In the genomic region with DNA sequence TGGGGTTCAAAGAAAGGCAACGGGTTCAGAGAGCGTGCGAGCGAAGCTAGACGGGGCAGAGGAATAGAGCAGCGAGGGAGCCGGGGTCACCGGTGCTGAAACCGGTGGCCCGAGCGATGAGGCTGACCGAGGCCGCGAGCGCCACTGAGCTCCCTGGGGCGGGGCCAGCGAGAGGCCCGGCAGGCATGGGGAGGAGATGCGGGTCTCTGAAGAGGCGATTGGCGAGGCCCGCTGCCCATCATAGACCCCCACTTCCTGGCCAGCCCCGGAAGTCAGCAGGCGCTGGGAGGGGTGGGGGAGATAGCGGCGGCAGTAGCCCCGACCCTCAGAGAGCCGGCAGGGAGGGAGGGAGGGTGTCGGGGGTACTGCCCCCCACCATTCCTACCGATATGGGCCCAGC, we compare ENCODE assay signal across 8 mouse cellular contexts. TPM values are rescaled to one million over a fixed set of nuclear protein-coding genes. Genes with fewer than 3 reads are reported as not detected.
A peak's percentile ranks its signal among the peaks of the same experiment; 100 is the strongest.
DNase-seq lines count a peak whose midpoint lies in the region; ATAC-seq and TF ChIP-seq lines count a peak whose summit lies in the region.

No protein-coding gene starts in this region.

- no peaks in the 10 kb centered on the region for H3K27me3 ChIP-seq in E14TG2a.4 (ENCODE audit: insufficient read depth, low read length)
- no peaks in the 10 kb centered on the region for H3K27me3 ChIP-seq in forebrain, embryonic 12.5 days
- no peaks in the 10 kb centered on the region for H3K27me3 ChIP-seq in heart, postnatal 0 days (ENCODE audit: control insufficient read depth, insufficient read depth, low read length)
- no peaks in the 10 kb centered on the region for H3K27me3 ChIP-seq in liver, embryonic 16.5 days (ENCODE audit: control insufficient read depth, insufficient read depth, low read depth, low read length)
- no peaks in the 10 kb centered on the region for H3K27me3 ChIP-seq in neural tube, embryonic 12.5 days (replicated peaks)
- H3K27me3 ChIP-seq in stomach, postnatal 0 days (ENCODE audit: control insufficient read depth, insufficient read depth, low read length) = no peaks in the 10 kb centered on the region

- peak overlapping the region; percentile 99 for H3K9ac ChIP-seq in forebrain, embryonic 12.5 days
- H3K9ac ChIP-seq in heart, postnatal 0 days (replicated peaks; ENCODE audit: low read depth, low read length) = peak overlapping the region; percentile 84
- peak overlapping the region; percentile 77 for H3K9ac ChIP-seq in liver, embryonic 16.5 days (ENCODE audit: low read depth, low read length)
- peak overlapping the region; percentile 99 for H3K9ac ChIP-seq in neural tube, embryonic 12.5 days
- peak overlapping the region; percentile 90 for H3K9ac ChIP-seq in stomach, postnatal 0 days (ENCODE audit: low read length)

- WGBS in forebrain, embryonic 12.5 days = under 1% methylated on average over 26 of the region's 30 CpGs
- WGBS in heart, postnatal 0 days = 0% methylated on average over 27 of the region's 30 CpGs
- WGBS in liver, embryonic 16.5 days (ENCODE audit: insufficient replicate concordance) = 0% methylated on average over 23 of the region's 30 CpGs
- under 1% methylated on average over 30 of the region's 30 CpGs for WGBS in neural tube, embryonic 12.5 days
- 0% methylated on average over 26 of the region's 30 CpGs for WGBS in stomach, postnatal 0 days

- H3K27ac ChIP-seq in forebrain, embryonic 12.5 days = peak overlapping the region; percentile 92
- peak overlapping the region; percentile 95 for H3K27ac ChIP-seq in heart, postnatal 0 days (ENCODE audit: low read depth)
- H3K27ac ChIP-seq in liver, embryonic 16.5 days (ENCODE audit: low read length) = peak overlapping the region; percentile 88
- peak overlapping the region; percentile 78 for H3K27ac ChIP-seq in neural tube, embryonic 12.5 days
- H3K27ac ChIP-seq in stomach, postnatal 0 days (replicated peaks) = peak overlapping the region; percentile 93

- TF ChIP-seq EP300 in heart, postnatal 0 days (IDR thresholded peaks at IDR 0.05; ENCODE audit: low read depth) = no peak
- peak; percentile 4 for TF ChIP-seq EP300 in stomach, postnatal 0 days (optimal IDR thresholded peaks at IDR 0.05)

- peak overlapping the region; percentile 87 for H3K4me3 ChIP-seq in E14TG2a.4 (replicated peaks; ENCODE audit: low read length)
- peak overlapping the region; percentile 97 for H3K4me3 ChIP-seq in forebrain, embryonic 12.5 days (replicated peaks)
- peak overlapping the region; percentile 70 for H3K4me3 ChIP-seq in heart, postnatal 0 days (ENCODE audit: low read depth, low read length)
- H3K4me3 ChIP-seq in liver, embryonic 16.5 days (ENCODE audit: low read depth, low read length) = peak overlapping the region; percentile 70
- peak overlapping the region; percentile 98 for H3K4me3 ChIP-seq in neural tube, embryonic 12.5 days
- H3K4me3 ChIP-seq in stomach, postnatal 0 days (ENCODE audit: low read depth, low read length) = peak overlapping the region; percentile 89

- H3K4me2 ChIP-seq in forebrain, embryonic 12.5 days = peak overlapping the region; percentile 96
- H3K4me2 ChIP-seq in heart, postnatal 0 days (ENCODE audit: low read depth, low read length) = peak overlapping the region; percentile 98
- peak overlapping the region; percentile 89 for H3K4me2 ChIP-seq in liver, embryonic 16.5 days (ENCODE audit: low read depth, low read length)
- peak overlapping the region; percentile 89 for H3K4me2 ChIP-seq in neural tube, embryonic 12.5 days (replicated peaks)
- H3K4me2 ChIP-seq in stomach, postnatal 0 days (replicated peaks; ENCODE audit: low read depth) = peak overlapping the region; percentile 88

- H3K36me3 ChIP-seq in E14TG2a.4 (ENCODE audit: insufficient read depth, low read length) = peaks cover 41% of the 10 kb centered on the region
- peaks cover 18% of the 10 kb centered on the region for H3K36me3 ChIP-seq in forebrain, embryonic 12.5 days (replicated peaks)
- H3K36me3 ChIP-seq in heart, postnatal 0 days (replicated peaks; ENCODE audit: control insufficient read depth, insufficient read depth, low read length) = peaks cover 17% of the 10 kb centered on the region
- peaks cover 4% of the 10 kb centered on the region for H3K36me3 ChIP-seq in liver, embryonic 16.5 days (ENCODE audit: control insufficient read depth, insufficient read depth)
- peaks cover 33% of the 10 kb centered on the region for H3K36me3 ChIP-seq in neural tube, embryonic 12.5 days
- H3K36me3 ChIP-seq in stomach, postnatal 0 days (ENCODE audit: control insufficient read depth, insufficient read depth, low read length) = peaks cover 6% of the 10 kb centered on the region; the same call in 1 of the 2 replicates

- TF ChIP-seq CTCF in E14TG2a.4 (conservative IDR thresholded peaks at IDR 0.05; ENCODE audit: low read length) = no peak
- TF ChIP-seq CTCF in heart, postnatal 0 days (IDR thresholded peaks at IDR 0.05; ENCODE audit: low read depth) = no peak
- TF ChIP-seq CTCF in stomach, postnatal 0 days (IDR thresholded peaks at IDR 0.05; ENCODE audit: low read depth) = no peak

- ATAC-seq in forebrain, embryonic 12.5 days (ENCODE audit: low FRiP score) = peak; percentile 67
- ATAC-seq in heart, postnatal 0 days (ENCODE audit: insufficient read depth, low read depth) = peak; percentile 40
- peak; percentile 25 for ATAC-seq in liver, embryonic 16.5 days (ENCODE audit: low read depth)
- ATAC-seq in neural tube, embryonic 12.5 days (ENCODE audit: low FRiP score, low read depth) = peak; percentile 25
- peak; percentile 43 for ATAC-seq in stomach, postnatal 0 days (ENCODE audit: low FRiP score, low TSS enrichment)

- H3K9me3 ChIP-seq in E14TG2a.4 (ENCODE audit: low read length) = no peaks in the 10 kb centered on the region
- H3K9me3 ChIP-seq in forebrain, embryonic 12.5 days = no peaks in the 10 kb centered on the region
- H3K9me3 ChIP-seq in heart, postnatal 0 days (replicated peaks; ENCODE audit: control insufficient read depth, low read length) = no peaks in the 10 kb centered on the region
- H3K9me3 ChIP-seq in liver, embryonic 16.5 days (replicated peaks; ENCODE audit: control insufficient read depth, low read length) = no peaks in the 10 kb centered on the region
- no peaks in the 10 kb centered on the region for H3K9me3 ChIP-seq in neural tube, embryonic 12.5 days
- H3K9me3 ChIP-seq in stomach, postnatal 0 days (ENCODE audit: control insufficient read depth, low read length) = no peaks in the 10 kb centered on the region

- DNase-seq in c-Kit-positive CD71-positive TER-119-positive erythroid progenitor cells, embryonic 14.5 days (ENCODE audit: low spot score) = peak; percentile 87
- DNase-seq in heart, postnatal 0 days (ENCODE audit: low spot score) = peak; percentile 92
- DNase-seq in kidney, postnatal 4 days = peak; percentile 99
- peak; percentile 96 for DNase-seq in stomach, postnatal 0 days (ENCODE audit: low spot score)

- H3K4me1 ChIP-seq in E14TG2a.4 (replicated peaks; ENCODE audit: low read depth, low read length) = peaks cover 68% of the 10 kb centered on the region
- peaks cover 42% of the 10 kb centered on the region for H3K4me1 ChIP-seq in forebrain, embryonic 12.5 days
- peaks cover 22% of the 10 kb centered on the region for H3K4me1 ChIP-seq in heart, postnatal 0 days (ENCODE audit: control insufficient read depth, insufficient read depth)
- H3K4me1 ChIP-seq in liver, embryonic 16.5 days (ENCODE audit: control insufficient read depth, low read depth, low read length) = peaks cover 47% of the 10 kb centered on the region
- H3K4me1 ChIP-seq in neural tube, embryonic 12.5 days = peaks cover 50% of the 10 kb centered on the region
- H3K4me1 ChIP-seq in stomach, postnatal 0 days (replicated peaks; ENCODE audit: control insufficient read depth, insufficient read depth) = 0 out of 2 replicates have a peak, but pooled peaks cover 5% of the 10 kb centered on the region

RNA-seq across cellular contexts. Expression of a gene that starts 1.5 kb away (rescaled TPM):
- polyA plus RNA-seq in forebrain, embryonic 12.5 days (2016; fragmentation: Nextera tagmentation; extraction: Ambion mirVana) = 70.5 and 73.9 TPM in 2 replicates
- total RNA-seq in heart, postnatal 0 days (2014; rRNA removed; ENCODE audit: low replicate concordance) = 112 and 120 TPM in 2 replicates
- polyA plus RNA-seq in heart, postnatal 0 days (2015; fragmentation: Nextera tagmentation; extraction: Ambion mirVana) = 39.1 and 39.6 TPM in 2 replicates
- polyA plus RNA-seq in liver, embryonic 16.5 days (2015; fragmentation: Nextera tagmentation; extraction: Ambion mirVana) = 18.4 and 21.3 TPM in 2 replicates
- polyA plus RNA-seq in neural tube, embryonic 12.5 days (2016; fragmentation: Nextera tagmentation; extraction: Ambion mirVana) = 81.1 and 97.7 TPM in 2 replicates
- polyA plus RNA-seq in stomach, postnatal 0 days (2015; fragmentation: Nextera tagmentation; extraction: Ambion mirVana) = 27.6 and 31.3 TPM in 2 replicates

RNA-seq across cellular contexts. Expression of a gene that starts 2.1 kb away (rescaled TPM):
- polyA plus RNA-seq in forebrain, embryonic 12.5 days (2016; fragmentation: Nextera tagmentation; extraction: Ambion mirVana) = 241 and 247 TPM in 2 replicates
- total RNA-seq in heart, postnatal 0 days (2014; rRNA removed; ENCODE audit: low replicate concordance) = 29.6 and 42.5 TPM in 2 replicates
- 79.9 and 86.5 TPM in 2 replicates for polyA plus RNA-seq in heart, postnatal 0 days (2015; fragmentation: Nextera tagmentation; extraction: Ambion mirVana)
- 90.3 and 92.4 TPM in 2 replicates for polyA plus RNA-seq in liver, embryonic 16.5 days (2015; fragmentation: Nextera tagmentation; extraction: Ambion mirVana)
- 249 and 263 TPM in 2 replicates for polyA plus RNA-seq in neural tube, embryonic 12.5 days (2016; fragmentation: Nextera tagmentation; extraction: Ambion mirVana)
- polyA plus RNA-seq in stomach, postnatal 0 days (2015; fragmentation: Nextera tagmentation; extraction: Ambion mirVana) = 82.9 and 83.6 TPM in 2 replicates

RNA-seq across cellular contexts. Expression of a gene that starts 7.9 kb away (rescaled TPM):
- polyA plus RNA-seq in forebrain, embryonic 12.5 days (2016; fragmentation: Nextera tagmentation; extraction: Ambion mirVana) = 2.6 and 2.9 TPM in 2 replicates
- total RNA-seq in heart, postnatal 0 days (2014; rRNA removed; ENCODE audit: low replicate concordance) = 2.7 and 5.8 TPM in 2 replicates
- polyA plus RNA-seq in heart, postnatal 0 days (2015; fragmentation: Nextera tagmentation; extraction: Ambion mirVana) = 0.85 and 1.9 TPM in 2 replicates
- 0.57 and 0.77 TPM in 2 replicates for polyA plus RNA-seq in liver, embryonic 16.5 days (2015; fragmentation: Nextera tagmentation; extraction: Ambion mirVana)
- polyA plus RNA-seq in neural tube, embryonic 12.5 days (2016; fragmentation: Nextera tagmentation; extraction: Ambion mirVana) = 1.9 and 2.3 TPM in 2 replicates
- polyA plus RNA-seq in stomach, postnatal 0 days (2015; fragmentation: Nextera tagmentation; extraction: Ambion mirVana) = 1.5 and 1.8 TPM in 2 replicates

RNA-seq across cellular contexts. Expression of a gene that starts 10.2 kb away (rescaled TPM):
- polyA plus RNA-seq in forebrain, embryonic 12.5 days (2016; fragmentation: Nextera tagmentation; extraction: Ambion mirVana) = 3.2 and 4.6 TPM in 2 replicates
- total RNA-seq in heart, postnatal 0 days (2014; rRNA removed; ENCODE audit: low replicate concordance) = 0.15 and 0.93 TPM in 2 replicates
- 0.97 and 1.3 TPM in 2 replicates for polyA plus RNA-seq in heart, postnatal 0 days (2015; fragmentation: Nextera tagmentation; extraction: Ambion mirVana)
- polyA plus RNA-seq in liver, embryonic 16.5 days (2015; fragmentation: Nextera tagmentation; extraction: Ambion mirVana) = 0.33 and 0.51 TPM in 2 replicates
- polyA plus RNA-seq in neural tube, embryonic 12.5 days (2016; fragmentation: Nextera tagmentation; extraction: Ambion mirVana) = 13.0 and 15.5 TPM in 2 replicates
- polyA plus RNA-seq in stomach, postnatal 0 days (2015; fragmentation: Nextera tagmentation; extraction: Ambion mirVana) = 4.4 and 4.9 TPM in 2 replicates

RNA-seq across cellular contexts. Expression of a gene that starts 14.5 kb away (rescaled TPM):
- polyA plus RNA-seq in forebrain, embryonic 12.5 days (2016; fragmentation: Nextera tagmentation; extraction: Ambion mirVana) = 16.6 and 17.8 TPM in 2 replicates
- total RNA-seq in heart, postnatal 0 days (2014; rRNA removed; ENCODE audit: low replicate concordance) = 42.6 and 59.1 TPM in 2 replicates
- 3.3 and 4.4 TPM in 2 replicates for polyA plus RNA-seq in heart, postnatal 0 days (2015; fragmentation: Nextera tagmentation; extraction: Ambion mirVana)
- polyA plus RNA-seq in liver, embryonic 16.5 days (2015; fragmentation: Nextera tagmentation; extraction: Ambion mirVana) = 2.5 and 3.2 TPM in 2 replicates
- polyA plus RNA-seq in neural tube, embryonic 12.5 days (2016; fragmentation: Nextera tagmentation; extraction: Ambion mirVana) = 17.1 and 18.4 TPM in 2 replicates
- polyA plus RNA-seq in stomach, postnatal 0 days (2015; fragmentation: Nextera tagmentation; extraction: Ambion mirVana) = 4.3 and 4.6 TPM in 2 replicates

Comparison
In these comparisons a context has a peak if more than half of its experiments do, and no peak if none do; other contexts are left out.
1. Peak in every context shown above with its lines: DNase-seq, ATAC-seq, H3K4me3 ChIP-seq and H3K27ac ChIP-seq.